Mouse (Mus musculus): Measurements from ENCODE around the gene Mmp28.

Gene Mmp28

GRCm38 (mm10) chr11:83448021-83448926, 14.6 kb downstream of the Mmp28 start:
- peak; percentile 55 for DNase-seq (ENCODE audit: low read depth, low spot score)

GRCm38 (mm10) chr11:83447612-83448011, 15.3 kb downstream of the Mmp28 start:
- no peak for DNase-seq (ENCODE audit: low read depth, low spot score)

- peak; percentile 93 for DNase-seq (ENCODE audit: low read depth, low spot score)
Measured at GRCm38 (mm10) chr11:83445001-83445400, 17.9 kb downstream of the Mmp28 start.

GRCm38 (mm10) chr11:83443824-83444223, 19.0 kb downstream of the Mmp28 start:
- DNase-seq (ENCODE audit: low read depth, low spot score) = peak; percentile 52

- DNase-seq (ENCODE audit: low read depth, low spot score) = peak; percentile 87
Measured at GRCm38 (mm10) chr11:83442596-83443267, 20.1 kb downstream of the Mmp28 start.

- no peak for DNase-seq (ENCODE audit: low read depth, low spot score)
Measured at GRCm38 (mm10) chr11:83441235-83441634, 21.6 kb downstream of the Mmp28 start.

GRCm38 (mm10) chr11:83440081-83441064, 22.5 kb downstream of the Mmp28 start:
- DNase-seq (ENCODE audit: low read depth, low spot score) = peak; percentile 94

- no peak for DNase-seq (ENCODE audit: low read depth, low spot score)
Measured at GRCm38 (mm10) chr11:83439426-83440060, 23.3 kb downstream of the Mmp28 start.

- no peak for DNase-seq (ENCODE audit: low read depth, low spot score)
Measured at GRCm38 (mm10) chr11:83437377-83437776, 25.5 kb downstream of the Mmp28 start, which contains the start of gene 1700020L24Rik. TSS of gene 1700020L24Rik (plus strand) at chr11:83437677.

- no peak for DNase-seq (ENCODE audit: low read depth, low spot score)
Measured at GRCm38 (mm10) chr11:83432533-83432932, 30.3 kb downstream of the Mmp28 start.

GRCm38 (mm10) chr11:83429355-83429754, 33.5 kb downstream of the Mmp28 start, which contains the start of gene Gas2l2:
TSS of gene Gas2l2 (minus strand) at chr11:83429455.
- DNase-seq (ENCODE audit: low read depth, low spot score) = no peak

- no peak for DNase-seq (ENCODE audit: low read depth, low spot score)
Measured at GRCm38 (mm10) chr11:83426964-83427363, 35.9 kb downstream of the Mmp28 start.

- peak; percentile 75 for DNase-seq (ENCODE audit: low read depth, low spot score)
Measured at GRCm38 (mm10) chr11:83424681-83425080, 38.2 kb downstream of the Mmp28 start.

GRCm38 (mm10) chr11:83421305-83421704, 41.6 kb downstream of the Mmp28 start:
- DNase-seq (ENCODE audit: low read depth, low spot score) = peak; percentile 72

- DNase-seq (ENCODE audit: low read depth, low spot score) = peak; percentile 37
Measured at GRCm38 (mm10) chr11:83420338-83420737, 42.5 kb downstream of the Mmp28 start.

- peak; percentile 62 for DNase-seq (ENCODE audit: low read depth, low spot score)
Measured at GRCm38 (mm10) chr11:83418566-83418965, 44.3 kb downstream of the Mmp28 start.

- DNase-seq (ENCODE audit: low read depth, low spot score) = no peak
Measured at GRCm38 (mm10) chr11:83417708-83418107, 45.2 kb downstream of the Mmp28 start.

- DNase-seq (ENCODE audit: low read depth, low spot score) = peak; percentile 84
Measured at GRCm38 (mm10) chr11:83417080-83417479, 45.8 kb downstream of the Mmp28 start.

GRCm38 (mm10) chr11:83410510-83410909, 52.4 kb downstream of the Mmp28 start:
- no peak for DNase-seq (ENCODE audit: low read depth, low spot score)

GRCm38 (mm10) chr11:83409792-83410291, 53.0 kb downstream of the Mmp28 start:
- no peak for DNase-seq (ENCODE audit: low read depth, low spot score)

Data from ES-CJ7 (cell line).